Mouse (Mus musculus): ENCODE measurements at regions not wholly inside any gene's neighbourhood (a gene's known extent, or its start where the extent isn't known, plus 50 kb on each side); places are given as distances from the start of the nearest gene placed in this dataset.

DNA sequence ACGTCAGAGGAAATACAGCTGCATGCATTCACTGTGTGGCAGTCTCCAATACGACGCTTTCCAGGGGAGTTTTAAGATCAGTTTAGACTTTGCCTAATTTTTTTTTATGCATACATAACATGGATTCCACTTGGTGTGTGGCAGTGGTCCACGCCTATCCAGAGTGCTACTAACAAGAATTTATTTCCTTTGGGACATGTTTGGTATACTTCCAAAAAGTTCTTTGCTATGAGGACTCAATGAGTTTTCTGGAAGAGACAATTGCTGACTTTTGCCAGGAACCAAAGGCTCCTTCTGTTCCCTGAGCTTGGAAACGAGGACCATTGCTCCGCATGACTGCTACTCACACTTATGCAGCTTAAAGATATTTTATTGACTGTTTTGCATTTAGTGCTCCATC, 59.2 kb downstream of the Marcks start:
- intact Hi-C loops (cut with DNase I), result loop anchor here (2.0 to 10.0 kb wide), 2 partner anchors 57 to 155 kb away; no protein-coding TSS in a partner anchor

- intact Hi-C loops (cut with DNase I), result loop anchor here (2.0 to 10.0 kb wide), 2 partner anchors 58 to 156 kb away; no protein-coding TSS in a partner anchor
Measured at GRCm38 (mm10) chr10:37078439-37078838, 60.3 kb downstream of the Marcks start.

- intact Hi-C loops (cut with DNase I), result loop anchor here (2.0 to 10.0 kb wide), 2 partner anchors 59 to 157 kb away; no protein-coding TSS in a partner anchor
Measured at GRCm38 (mm10) chr10:37077741-37078140, 61.0 kb downstream of the Marcks start.

GRCm38 (mm10) chr10:37072834-37073233, 65.9 kb downstream of the Marcks start:
- intact Hi-C loops (cut with DNase I), result loop anchor here (5.0 to 10.0 kb wide), 3 partner anchors 162 to 1479 kb away; no protein-coding TSS in a partner anchor

GRCm38 (mm10) chr10:37072061-37072460, 66.7 kb downstream of the Marcks start:
- intact Hi-C loops (cut with DNase I), result loop anchor here (5.0 to 10.0 kb wide), 3 partner anchors 163 to 1480 kb away; no protein-coding TSS in a partner anchor

DNA sequence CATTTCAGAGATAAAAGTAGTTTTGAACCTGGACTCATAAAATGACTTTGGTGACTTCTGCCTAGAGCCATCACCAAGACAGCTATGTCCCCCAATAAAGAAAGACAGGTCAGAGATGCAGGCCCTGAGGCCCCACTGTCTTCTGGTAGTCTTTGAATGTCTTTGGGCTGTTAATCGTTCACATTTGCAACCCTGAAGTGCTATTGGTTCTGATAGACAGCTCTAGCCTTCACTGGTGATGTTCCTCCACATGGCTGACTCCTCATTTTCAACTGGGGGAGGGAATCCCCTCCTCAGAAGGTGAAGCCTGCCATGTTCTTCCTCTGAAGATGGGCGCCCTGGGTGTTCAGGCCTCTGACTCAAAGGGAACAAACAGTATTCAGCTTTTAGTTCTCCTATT, 67.3 kb downstream of the Marcks start:
- intact Hi-C loops (cut with DNase I), result loop anchor here (5.0 to 10.0 kb wide), 3 partner anchors 163 to 1481 kb away; no protein-coding TSS in a partner anchor

Measured in adrenal gland (tissue).